Mouse (Mus musculus): ENCODE results near the gene Hunk. TPM values are rescaled to one million over a fixed set of nuclear protein-coding genes. Genes with fewer than 3 reads are reported as not detected.

Hunk gene
- total RNA-seq, 4 experiments from 2014 or later, result 0.16 to 0.34 (median 0.22) TPM

DNA sequence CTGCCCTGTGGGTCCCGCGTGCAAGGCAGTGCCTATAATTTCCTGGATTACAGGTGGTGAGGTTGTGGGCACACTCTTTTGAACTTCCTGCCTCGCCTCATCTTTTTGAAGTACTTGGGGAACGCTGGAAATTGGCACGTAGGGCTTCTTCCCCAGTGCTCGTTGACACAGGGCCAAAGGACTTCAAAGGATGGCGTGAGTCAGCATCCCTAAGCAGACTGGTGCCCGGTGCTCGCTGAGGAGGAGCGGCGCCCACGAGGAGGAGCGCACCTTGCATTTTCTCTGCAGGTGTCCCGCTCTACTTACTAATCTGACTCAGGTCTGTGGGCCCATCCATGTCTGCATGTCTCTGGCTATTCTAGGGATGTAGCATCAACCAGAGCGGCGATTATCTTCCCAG, 4.9 kb downstream of the Hunk start:
- DNase-seq (ENCODE audit: low spot score in 2 of 2), result no peak

DNA sequence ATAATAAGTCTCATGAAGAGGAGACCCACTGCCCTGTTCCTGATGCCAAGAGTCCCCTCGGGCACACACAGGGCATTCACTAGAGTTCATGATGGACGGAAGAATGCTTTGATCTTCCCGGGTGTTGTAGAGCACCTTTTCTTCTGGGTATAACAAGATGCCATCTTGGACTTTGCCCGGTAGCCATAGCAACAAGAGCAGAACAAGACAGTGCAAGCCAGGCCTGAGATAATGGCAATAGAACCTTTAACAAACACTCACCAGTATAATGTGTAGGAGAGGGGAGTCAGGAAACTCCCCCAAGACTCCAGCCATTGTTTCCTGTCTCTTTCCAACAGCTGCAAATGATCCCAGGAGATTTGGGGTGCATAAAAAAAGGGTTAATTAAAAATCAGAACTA, 8.9 kb downstream of the Hunk start:
- no peak for DNase-seq (ENCODE audit: low spot score in 2 of 2)

DNA sequence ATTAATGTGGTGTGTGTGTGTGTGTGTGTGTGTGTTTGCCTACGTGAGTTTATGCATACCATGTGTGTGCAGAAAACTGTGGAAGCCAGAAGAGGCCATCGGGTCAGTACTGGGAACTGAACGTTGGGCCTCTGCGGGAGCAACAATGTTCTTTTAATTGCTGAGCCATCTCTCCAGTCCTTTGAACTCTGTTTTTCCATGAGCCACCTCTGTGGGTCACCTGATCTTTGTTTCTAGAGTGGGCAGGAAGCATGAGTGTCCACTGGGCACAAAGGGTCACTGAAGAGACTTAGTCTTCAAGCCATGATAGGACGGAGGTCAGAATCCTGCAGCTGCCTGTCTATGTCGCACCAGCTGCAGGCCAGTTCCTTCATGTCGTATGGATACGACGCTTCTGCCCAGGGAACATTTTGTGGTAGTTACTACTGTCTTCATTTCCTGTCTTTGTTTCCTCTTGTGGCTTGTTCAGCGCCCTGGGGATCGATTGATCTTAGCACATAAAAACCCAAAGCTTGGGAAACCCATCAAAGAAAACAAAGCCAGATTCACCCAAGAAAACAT, 10.3 kb downstream of the Hunk start:
- DNase-seq (ENCODE audit: low spot score in 2 of 2), result no peak

DNA sequence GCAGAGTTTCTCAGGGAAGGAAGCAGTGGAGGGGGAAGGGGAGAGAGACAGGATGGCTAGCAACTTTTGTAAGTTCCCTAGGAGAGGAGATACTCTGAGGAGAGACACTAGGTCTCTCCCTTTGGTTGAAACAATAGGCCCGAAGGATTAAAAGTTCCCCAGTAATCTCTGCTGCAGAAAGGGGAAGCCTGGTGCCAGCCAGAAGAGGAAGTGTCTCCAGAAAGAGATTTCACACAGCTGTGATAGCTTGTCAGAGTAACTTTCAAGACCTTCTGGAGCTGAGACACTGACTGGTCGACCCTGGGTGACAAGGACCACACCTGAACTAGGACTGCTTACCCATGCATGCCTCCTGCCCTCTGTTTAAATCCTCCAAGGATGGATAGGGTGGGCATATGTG, 11.1 kb downstream of the Hunk start:
- DNase-seq (ENCODE audit: low spot score in 2 of 2), result no peak

DNA sequence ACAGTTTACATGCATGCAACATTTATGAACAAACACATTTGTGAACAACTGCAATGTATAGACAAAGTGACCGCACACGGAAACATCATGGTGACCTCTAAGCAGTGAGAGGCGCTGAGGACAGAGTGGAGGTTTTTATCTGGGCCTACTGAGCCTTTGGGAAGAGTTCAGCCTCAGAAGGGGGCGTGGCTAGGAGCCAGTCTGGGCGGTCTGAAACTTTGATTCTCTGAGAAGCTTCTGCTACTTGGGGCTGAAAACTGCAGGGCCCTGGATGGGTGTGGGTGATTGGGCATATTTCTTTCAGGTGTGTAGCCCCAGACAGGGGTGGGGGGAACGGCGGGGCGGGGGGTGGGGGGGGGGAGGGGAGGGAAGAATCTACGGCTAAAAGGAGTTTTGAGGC, 14.5 kb downstream of the Hunk start:
- no peak for DNase-seq (ENCODE audit: low spot score in 2 of 2)

DNA sequence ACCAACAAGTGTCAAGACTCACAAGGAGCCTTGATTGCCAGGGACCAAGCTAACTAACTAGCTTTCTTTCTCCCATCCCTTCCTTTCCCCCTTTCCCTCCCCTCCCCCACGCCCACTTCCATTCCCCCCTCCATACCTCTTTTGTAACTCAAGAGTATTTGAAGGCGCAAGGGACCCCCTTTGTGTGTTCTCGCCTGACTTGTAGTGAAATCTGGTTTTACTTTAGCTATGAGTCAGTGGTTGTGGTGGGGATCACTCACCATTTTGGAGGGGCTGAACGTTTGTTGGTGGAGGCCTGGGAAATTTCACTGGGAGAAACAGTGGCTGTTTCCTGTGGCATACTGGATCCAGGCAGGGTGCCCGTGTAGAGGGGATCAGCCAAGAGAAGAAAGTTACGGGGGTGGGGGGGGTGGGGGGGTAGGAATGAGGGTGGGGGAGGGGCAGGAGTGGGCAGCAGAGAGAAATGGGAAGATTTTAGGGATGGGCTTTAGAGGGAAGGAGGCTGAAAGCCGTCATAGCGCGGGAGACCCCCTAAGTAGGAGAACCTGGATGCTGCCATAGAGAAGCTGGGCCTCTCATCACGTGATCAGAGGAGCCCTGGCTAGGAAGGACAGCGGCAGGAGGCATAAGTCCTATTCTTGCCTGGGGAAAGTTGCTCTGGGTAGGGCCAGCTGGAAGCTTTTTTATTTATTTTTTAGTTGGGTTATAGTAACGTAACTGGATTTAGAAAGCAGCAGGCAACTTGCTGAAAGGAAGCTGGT, 15.3 kb downstream of the Hunk start:
- DNase-seq (ENCODE audit: low spot score in 2 of 2), result no peak

DNA sequence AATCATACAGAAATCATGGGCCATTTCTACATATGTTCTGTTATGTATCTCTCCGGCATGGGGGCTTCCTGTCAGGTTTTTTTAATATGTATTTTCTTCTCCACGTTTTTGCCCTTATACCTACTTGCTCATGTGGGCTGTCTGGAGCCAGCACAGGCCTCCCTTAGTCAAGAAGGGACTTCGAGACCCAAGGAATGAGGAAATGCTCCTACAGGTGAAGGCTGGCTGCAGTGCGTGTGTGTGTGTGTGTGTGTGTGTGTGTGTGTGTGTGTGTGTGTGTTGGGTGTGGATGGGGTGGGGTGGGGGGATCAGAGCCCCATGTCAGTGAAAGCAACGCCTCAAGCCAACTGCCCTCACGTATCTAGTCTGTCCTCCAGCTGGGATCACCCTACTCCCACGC, 16.5 kb downstream of the Hunk start:
- DNase-seq (ENCODE audit: low spot score in 2 of 2), result no peak

DNA sequence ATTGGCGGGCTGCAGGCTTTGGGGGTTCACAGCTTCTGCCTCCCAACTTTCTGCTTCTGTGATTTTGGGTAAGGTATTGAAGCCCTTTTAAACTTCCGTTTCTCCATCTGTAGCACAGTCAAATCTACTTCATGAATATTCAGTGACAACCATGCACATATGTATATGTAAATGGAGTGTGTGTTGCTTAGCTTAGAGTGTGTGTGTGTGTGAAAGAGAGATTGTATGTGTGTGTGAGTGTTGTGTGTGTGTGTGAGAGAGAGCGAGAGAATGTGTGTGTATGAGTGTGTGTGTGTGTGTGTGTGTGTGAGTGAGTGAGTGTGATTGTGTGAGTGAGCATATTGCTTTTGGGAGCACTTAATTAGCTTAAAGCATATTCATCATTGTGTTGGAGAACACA, 19.4 kb downstream of the Hunk start:
- no peak for DNase-seq (ENCODE audit: low spot score in 2 of 2)

DNA sequence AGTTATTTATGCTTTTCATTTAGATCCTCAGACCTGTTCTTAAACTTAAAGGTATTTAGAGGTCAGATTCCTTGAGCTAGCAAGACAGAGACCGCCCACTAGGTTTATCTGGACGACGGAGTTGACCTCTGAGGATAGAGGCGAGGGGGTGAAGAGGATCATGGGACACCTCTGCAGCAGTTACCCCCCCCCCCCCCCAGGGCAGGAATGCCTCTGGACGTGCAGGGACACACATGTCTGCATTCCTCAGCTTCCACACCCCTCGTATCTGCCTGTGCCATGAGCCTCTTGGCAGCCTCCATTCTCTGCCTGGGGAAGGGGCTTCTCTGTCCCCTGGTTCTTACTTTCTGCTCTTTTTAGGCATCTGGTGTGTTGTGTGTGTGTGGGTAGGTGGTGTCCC, 19.8 kb downstream of the Hunk start:
- DNase-seq (ENCODE audit: low spot score in 2 of 2), result no peak

DNA sequence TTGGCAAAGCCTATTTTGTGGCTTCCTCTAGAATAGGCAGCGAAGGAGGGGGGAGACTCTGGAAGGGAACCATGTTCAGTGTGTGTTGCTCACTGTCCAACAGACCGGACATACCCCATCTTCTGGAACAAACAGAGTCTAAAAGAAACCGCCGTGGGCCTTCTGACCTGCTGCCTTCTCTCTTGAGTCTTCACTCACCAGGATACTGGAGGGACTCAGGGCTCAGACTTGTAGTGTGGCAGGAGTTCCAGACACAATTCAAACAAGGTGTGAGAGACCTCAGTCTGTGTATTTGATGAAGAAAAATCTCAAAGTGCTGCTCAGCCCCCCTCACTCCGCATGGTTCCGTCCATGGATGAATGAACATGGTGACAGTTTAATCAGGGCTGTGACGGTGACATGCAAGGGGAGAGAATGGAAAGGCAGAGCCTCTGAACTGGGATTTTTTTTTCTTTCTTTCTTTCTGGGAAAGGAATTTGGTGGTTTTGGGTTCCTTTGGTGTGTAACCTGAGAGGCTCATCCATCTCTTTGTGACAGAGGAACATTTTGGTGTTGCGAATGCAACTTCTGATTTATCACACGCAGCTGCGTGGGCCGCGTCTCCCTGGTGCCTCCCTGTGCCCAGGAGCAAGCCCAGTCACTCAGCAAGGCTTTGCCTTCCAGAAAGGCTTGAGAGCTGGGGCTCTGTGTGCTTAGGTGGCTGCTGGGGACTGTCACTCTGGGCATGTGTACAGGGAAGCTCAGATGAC, 21.9 kb downstream of the Hunk start:
- no peak for DNase-seq (ENCODE audit: low spot score in 2 of 2)

DNA sequence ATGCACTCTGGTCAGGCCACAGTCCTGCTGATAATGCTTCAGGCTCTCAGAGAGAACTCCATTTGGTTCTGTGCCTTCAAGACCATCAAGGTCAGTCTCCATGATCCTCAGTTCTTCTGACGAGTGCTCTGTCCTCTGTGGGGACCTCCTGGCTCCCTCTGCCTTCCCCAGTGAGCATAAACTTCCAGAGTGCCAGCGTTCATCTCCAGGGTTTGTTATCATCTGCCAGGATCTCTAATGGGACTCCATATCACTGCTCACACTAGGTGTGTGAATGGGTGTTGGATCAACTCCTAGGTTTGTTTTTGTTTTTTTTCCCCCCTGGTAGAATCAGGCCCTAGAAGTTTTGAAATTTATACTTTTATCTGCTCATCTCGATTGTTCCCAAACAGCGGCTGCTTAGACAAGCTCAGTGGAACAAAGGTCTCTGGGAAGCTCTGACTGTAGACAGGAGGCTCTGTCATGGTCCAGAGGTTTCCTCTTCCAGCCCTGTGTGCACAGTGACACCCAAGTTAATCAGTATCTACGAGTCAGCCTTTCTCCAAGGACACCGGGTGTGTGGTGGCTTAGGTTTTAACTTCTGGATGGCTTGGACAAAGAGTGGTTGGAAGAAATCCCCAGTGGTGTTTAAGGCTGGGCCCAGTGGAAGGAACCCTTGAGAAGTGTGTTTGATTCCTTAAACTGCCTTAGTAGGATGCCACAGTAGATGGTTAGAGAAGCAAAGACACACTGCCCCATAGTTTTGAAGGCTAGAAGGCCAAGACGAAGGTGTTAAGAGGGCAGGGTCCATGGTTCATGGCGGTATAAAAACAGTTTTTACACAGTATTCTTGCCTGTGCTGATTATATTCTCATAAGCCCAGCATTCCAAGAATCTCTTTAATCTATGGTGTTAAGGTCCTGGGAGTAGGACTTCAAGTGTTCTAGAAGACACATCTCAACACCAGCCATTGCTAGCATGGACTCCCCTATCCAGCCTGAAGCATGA, 26.6 kb downstream of the Hunk start:
- DNase-seq (ENCODE audit: low spot score in 2 of 2), result no peak

DNA sequence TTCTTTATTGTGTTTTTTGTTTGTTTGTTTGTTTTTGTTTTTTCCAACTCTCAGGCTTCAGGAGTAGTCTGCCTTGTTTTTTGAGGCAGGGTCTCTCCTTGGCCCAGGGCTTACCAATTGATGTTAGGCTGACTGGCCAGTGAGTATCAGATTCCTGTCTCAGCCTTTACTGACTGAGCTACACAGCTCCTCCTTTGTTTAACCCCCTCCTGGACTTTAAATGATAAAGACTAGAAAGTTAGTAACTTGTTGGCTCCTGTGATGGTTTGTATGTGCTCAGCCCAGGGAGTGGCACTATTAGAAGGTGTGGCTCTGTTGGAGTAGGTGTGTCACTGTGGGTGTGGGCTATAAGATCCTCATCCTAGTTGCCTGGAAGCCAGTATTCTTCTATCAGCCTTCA, 30.8 kb downstream of the Hunk start:
- DNase-seq (ENCODE audit: low spot score in 2 of 2), result no peak

DNA sequence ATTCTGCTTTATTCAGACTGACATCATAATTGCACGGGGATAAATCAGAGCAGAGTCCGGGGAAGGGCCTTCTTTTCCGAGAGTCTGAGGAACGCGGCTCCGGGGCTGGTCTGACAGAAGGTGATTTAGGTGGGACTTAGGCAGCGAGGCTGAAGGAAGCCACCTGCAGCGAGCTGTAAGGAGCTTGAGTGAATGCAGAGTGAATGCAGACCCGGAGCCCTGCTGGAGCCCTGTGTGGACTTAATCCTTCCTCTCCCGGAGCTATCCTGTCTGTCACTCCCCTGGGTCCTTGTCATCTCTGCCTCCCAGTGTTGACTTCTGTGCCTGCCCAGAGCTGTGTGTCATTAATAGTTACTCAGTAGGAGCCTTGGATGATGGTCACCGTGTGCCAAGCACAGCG, 32.8 kb downstream of the Hunk start:
- no peak for DNase-seq (ENCODE audit: low spot score in 2 of 2)

DNA sequence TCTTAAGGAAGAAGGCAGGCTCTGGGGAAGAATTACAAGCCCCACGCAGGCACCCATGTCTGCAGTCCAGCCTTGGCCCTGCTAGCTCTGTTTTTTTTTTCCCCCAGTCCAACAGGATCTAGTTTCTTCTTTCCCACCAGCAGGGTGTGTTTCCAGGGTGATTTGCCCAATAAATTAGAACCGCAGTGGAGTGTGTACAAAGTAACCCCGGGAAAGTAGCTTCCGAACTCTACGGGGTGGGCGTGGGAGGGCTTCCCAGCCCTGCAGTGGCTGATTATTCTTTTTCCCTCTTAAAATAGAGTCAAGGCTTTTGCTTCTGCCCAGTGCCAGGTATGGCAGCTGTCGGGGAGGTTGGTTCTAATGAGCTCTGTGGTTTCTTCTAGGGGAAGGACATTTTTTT, 35.3 kb downstream of the Hunk start:
- DNase-seq (ENCODE audit: low spot score in 2 of 2), result no peak

DNA sequence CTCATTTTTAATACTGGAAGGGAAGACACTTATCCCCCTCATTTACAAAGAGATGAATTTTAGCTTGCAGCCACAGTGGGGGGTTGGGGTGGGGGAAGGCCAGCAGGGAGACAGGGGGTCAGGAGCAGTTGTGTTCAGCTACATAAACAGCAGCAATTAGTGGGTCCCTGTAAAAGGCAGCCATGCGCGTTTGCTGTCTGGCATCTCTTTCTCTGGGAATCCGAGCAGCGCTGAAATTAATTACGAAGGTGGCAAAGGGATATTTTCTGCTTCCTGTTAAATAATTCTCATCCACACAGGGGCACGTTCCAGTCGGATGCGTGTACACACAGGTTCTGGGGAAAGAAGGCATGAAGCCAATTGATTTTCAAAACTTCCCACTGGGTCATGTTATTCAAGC, 35.7 kb downstream of the Hunk start:
- DNase-seq (ENCODE audit: low spot score in 2 of 2), result no peak

DNA sequence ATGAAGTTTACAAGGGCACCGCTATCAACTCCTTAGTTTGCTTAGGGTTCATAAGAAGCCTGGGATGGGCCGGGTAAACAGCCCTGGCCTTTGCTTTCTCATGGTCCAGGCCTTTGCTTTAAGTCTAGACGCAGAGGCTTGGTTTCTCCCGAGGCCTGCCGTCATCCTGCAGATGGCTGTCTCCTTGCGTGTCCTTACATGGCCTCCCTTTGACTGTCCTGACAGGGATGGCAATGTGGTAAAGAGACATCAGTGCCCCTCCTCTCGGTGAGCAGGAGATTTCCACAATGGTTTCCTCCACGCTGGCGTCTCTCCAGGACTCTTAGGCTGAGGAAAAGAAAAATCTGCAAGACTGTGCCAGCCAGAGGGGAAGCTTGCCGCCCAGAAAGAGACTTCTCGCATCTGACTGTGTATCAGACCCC, 36.3 kb downstream of the Hunk start:
- no peak for DNase-seq (ENCODE audit: low spot score in 2 of 2)

DNA sequence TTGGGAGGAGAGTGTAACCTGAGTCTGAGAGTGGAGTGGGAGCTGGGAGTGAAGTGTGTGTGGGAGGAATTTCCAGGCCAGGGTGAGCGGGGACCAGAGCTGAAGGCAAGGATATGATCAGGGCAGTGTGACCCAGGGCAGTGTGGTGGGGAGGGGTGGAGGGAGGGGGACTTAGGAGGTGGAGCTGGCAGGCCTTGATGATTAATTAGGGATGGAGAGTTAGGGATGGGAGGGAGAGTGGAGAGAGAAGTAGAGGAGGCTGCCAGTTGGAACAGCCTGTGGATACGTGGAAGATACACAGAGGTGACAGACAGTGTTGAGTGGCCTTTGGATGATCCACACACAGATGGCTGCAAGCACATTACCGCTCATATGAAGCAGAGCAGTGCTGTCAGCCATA, 38.1 kb downstream of the Hunk start:
- no peak for DNase-seq (ENCODE audit: low spot score in 2 of 2)

DNA sequence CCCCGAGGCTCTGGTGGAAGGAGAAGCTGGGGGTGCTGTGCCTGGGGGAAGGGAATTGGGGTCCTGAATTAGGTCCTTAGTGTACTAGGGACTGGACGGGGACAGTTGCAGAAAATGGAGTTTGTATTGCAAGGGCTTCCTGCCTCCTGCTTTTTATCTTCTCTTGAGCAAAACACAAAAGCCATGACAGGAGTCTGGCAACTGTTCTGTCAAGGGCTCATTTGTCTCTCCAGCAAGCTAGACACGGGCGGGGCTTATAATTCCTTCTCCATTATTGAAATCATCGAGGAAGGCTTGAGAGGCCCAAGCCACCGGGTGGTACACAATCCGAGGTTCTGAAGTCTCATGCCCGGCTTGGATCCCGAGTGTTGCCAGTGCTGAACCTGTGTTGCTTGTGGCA, 38.6 kb downstream of the Hunk start:
- no peak for DNase-seq (ENCODE audit: low spot score in 2 of 2)

DNA sequence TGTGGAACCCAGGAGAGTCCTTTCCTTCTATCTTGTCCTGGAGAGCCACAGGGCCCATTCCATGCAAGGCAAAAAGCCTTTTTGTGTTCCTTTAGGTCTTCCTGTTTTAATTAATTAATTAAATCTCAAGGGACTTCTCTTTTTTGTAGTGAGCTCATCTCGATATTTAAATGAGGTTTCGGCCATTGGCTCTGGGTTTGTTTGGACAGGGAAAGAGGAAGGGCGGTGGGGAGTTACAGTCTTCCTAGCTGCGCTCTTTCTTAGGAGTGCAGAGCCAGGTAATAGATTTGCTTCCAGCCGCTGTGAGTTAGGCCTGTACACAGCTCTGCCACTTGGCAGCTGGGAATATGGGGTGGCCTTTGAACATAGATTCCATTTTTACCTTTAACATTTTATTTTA, 40.4 kb downstream of the Hunk start:
- DNase-seq (ENCODE audit: low spot score in 2 of 2), result no peak

DNA sequence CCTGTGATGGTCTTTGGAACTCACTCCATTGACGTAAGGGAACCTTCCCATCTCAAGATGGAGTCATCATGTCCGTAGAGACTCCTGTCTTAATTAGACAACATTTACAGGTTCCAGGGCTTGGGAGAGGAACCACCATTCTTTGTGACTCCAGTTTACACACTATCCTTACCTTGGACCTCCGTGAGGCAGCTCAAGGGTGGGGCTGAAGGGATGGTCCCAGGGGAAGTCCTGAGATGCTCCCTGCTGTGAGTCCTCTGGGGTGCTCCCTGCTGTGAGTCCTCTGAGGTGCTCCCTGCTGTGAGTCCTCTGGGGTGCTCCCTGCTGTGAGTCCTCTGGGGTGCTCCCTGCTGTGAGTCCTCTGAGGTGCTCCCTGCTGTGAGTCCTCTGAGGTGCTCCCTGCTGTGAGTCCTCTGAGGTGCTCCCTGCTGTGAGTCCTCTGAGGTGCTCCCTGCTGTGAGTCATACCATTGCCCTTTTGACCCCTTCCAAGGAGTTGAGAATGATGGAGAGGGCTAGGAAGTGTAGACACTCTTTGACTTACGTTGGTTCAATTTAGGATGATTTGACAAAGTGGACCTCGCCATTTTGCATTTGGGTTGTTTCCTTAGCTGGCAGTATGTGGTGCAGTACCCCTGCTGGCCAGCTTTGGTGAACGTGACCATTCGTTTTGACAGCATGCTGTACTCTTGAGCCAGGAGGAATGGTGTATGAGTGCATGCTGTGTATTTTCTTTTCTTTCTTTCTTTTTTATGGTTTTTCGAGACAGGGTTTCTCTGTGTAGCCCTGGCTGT, 42.2 kb downstream of the Hunk start:
- DNase-seq (ENCODE audit: low spot score in 2 of 2), result no peak

DNA sequence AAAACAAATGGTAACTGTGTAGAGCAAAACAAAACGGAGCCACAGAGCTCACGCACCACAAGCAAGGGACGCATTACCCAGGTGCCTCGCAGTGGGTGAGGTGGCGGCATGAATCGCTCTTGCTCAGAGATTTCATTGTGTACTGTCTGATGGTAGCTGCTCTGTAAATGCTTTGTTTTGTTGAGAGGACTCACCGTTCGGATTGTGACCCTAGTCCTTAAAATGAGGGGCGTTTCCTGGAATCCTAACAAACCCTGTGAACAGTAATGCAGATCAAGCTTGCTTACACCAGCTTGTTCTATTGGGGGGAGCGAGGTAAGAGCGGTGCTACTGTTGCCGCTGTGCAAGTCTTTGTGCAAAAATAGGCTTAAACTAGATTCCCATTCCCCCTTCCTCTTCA, 47.7 kb downstream of the Hunk start:
- DNase-seq (ENCODE audit: low spot score in 2 of 2), result no peak
